9 mouse cellular contexts compared by ENCODE assay signal in genomic region chr1:165814521-165815278, GRCm38 (mm10). TPM values are rescaled to one million over a fixed set of nuclear protein-coding genes. Genes with fewer than 3 reads are reported as not detected.
A peak's percentile ranks its signal among the peaks of the same experiment; 100 is the strongest.
DNase-seq lines count a peak whose midpoint lies in the region; ATAC-seq lines count a peak whose summit lies in the region.
"Had no signal": no experiment of that assay in that cellular context is flagged by ENCODE, and none has a peak within 500 bp of the region (broad histone marks: within the 10 kb centered on the region; RNA-seq: fewer than 3 reads in every experiment).

No protein-coding gene starts in this region.

- peaks cover 29% of the 10 kb centered on the region for H3K4me1 ChIP-seq in heart, embryonic 12.5 days (replicated peaks)

- H3K27ac ChIP-seq in heart, embryonic 12.5 days (ENCODE audit: poor library complexity, severe bottlenecking): no peak overlapping the region

- peaks cover 11% of the 10 kb centered on the region; the same call in 1 of the 2 replicates for H3K27me3 ChIP-seq in heart, embryonic 12.5 days (replicated peaks)

- no peak for ATAC-seq in heart, embryonic 12.5 days (ENCODE audit: insufficient number of reproducible peaks, low FRiP score)

- no peaks in the 10 kb centered on the region for H3K9me3 ChIP-seq in heart, embryonic 12.5 days (replicated peaks)

- peak overlapping the region; percentile 8 for H3K4me2 ChIP-seq in heart, embryonic 12.5 days

- no peak overlapping the region for H3K9ac ChIP-seq in heart, embryonic 12.5 days

- intact Hi-C loops in heart, postnatal 25 days (cut with DNase I): no loop called here

- no peaks in the 10 kb centered on the region for H3K36me3 ChIP-seq in heart, embryonic 12.5 days

- 49% methylated on average over 14 of the region's 14 CpGs for WGBS in heart, embryonic 12.5 days

- no peak overlapping the region for H3K4me3 ChIP-seq in heart, embryonic 12.5 days

- DNase-seq in heart, adult 11 months: peak; percentile 93
- DNase-seq in heart, postnatal 25 days (ENCODE audit: low spot score): no peak
- DNase-seq in brain, adult 2 months (ENCODE audit: low read depth, low spot score): peak; percentile 12
- peak; percentile 61 for DNase-seq in mesoderm, embryonic 11.5 days (ENCODE audit: low read depth, low spot score)
- no peak for DNase-seq in testis, postnatal 10 days (ENCODE audit: low spot score)
- DNase-seq in cerebellum, adult 18-20 months: no peak
- no peak for DNase-seq in ovary, postnatal 10 days (ENCODE audit: low spot score)
- DNase-seq: kidney, adult 18-20 months had no signal

RNA-seq across cellular contexts. Expression of gene Cd247, which starts 26.2 kb away (rescaled TPM):
- under 1 TPM; 0.39 to 0.60 TPM for total RNA-seq in heart, postnatal 25 days (2021)
- 0.38 and 0.49 TPM in 2 replicates for polyA plus RNA-seq in heart, embryonic 12.5 days (2016; fragmentation: Nextera tagmentation; extraction: Ambion mirVana)

RNA-seq across cellular contexts. Expression of gene Creg1, which starts 51.2 kb away (rescaled TPM):
- 10 to 100 TPM; 64.4 to 68.6 TPM for total RNA-seq in heart, postnatal 25 days (2021)
- polyA plus RNA-seq in heart, embryonic 12.5 days (2016; fragmentation: Nextera tagmentation; extraction: Ambion mirVana): 94.9 and 109 TPM in 2 replicates

Comparison
In these comparisons a context has a peak if more than half of its experiments do, and no peak if none do; other contexts are left out.
1. DNase-seq: peak in heart, adult 11 months (single experiment), brain, adult 2 months (single experiment) and mesoderm, embryonic 11.5 days (single experiment); none in heart, postnatal 25 days (single experiment), testis, postnatal 10 days (single experiment), cerebellum, adult 18-20 months (0 of 2) and ovary, postnatal 10 days (single experiment).